Mouse (Mus musculus): ENCODE data around the gene Vav3.

DNA sequence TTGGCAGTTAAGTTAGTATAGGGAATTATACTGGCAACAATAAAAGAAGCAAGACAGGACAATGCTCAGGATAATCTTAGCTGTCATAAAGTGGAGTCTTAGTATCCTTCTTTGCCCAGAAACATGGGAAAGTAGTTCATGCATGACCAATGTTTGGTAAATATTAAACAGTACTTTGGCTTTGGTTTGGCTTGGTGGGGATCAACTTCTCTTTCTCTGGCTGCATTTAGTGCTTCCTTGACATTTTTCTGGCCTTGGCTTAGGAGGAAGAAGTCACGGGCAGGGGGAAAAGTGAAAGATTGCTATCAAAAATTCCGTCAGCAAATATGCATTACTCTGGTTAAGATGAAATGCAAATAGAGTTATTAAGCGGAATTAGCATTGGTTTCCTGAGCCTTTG, 197.2 kb downstream of the Vav3 start:
- no peak for TF ChIP-seq POLR2A (IDR thresholded peaks at IDR 0.05; ENCODE audit: insufficient read depth, low read length)
- no peak for TF ChIP-seq CTCF (IDR thresholded peaks at IDR 0.05; ENCODE audit: low read depth, low read length)
